Mouse (Mus musculus): ENCODE data around the gene Slc22a20.

Gene Slc22a20

DNA sequence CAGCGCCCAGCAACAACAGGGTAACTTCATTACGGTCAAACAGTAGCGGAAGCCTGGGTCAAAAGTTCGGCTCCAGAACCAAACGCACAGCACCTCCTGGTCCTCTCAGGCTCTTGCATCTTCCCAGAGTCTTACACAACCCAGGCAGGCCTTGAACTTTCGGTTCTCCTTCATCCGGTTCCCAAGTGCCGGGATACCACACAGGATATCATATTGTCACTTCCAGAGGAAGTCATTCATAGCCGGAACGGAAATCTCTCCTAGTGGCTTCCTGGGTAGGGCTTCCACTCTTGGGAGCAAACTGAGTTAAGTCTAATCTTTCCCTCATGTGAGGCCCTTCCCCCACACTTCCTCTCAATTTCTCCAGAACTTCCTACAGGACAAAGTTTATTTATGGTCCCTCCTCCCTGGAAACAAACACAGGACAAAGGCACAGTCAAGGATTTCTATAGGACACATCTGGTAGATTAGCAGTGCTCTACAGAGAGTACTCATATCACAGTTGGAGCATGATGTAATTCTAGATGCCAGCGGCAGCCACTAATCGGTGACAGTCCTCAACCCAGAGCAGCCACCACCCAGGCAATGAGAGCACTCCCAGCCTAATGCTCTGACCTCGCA, 33.8 kb downstream of the Slc22a20 start:
- no peak for DNase-seq (ENCODE audit: low spot score)

DNA sequence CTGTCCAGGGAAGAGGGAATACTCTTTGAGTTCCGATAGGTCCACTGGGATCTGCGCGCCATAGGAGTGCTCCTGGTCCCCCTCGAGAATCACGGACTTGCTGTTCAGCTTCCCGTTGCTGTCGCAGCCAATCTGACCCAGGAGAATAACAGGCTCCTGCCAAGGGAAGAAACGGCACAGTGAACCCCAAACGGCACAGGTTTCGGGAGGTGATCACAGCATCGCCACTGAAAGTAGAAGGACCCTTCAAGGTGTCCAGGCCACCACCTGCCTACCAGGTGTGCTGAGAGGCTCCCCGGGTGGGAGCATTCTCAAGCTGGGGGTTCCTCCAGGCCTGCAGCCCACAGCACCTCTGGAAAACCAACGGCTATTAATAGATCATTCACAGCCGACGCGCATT, 34.3 kb downstream of the Slc22a20 start:
- no peak for DNase-seq (ENCODE audit: low spot score)

- no peak for DNase-seq (ENCODE audit: low spot score)
These were observed 35.7 kb downstream of the Slc22a20 start for GRCm38 (mm10) chr19:5950218-5950617.

- no peak for DNase-seq (ENCODE audit: low spot score)
These were observed 40.1 kb downstream of the Slc22a20 start for GRCm38 (mm10) chr19:5945891-5946290.

GRCm38 (mm10) chr19:5945027-5945426, 40.9 kb downstream of the Slc22a20 start:
- DNase-seq (ENCODE audit: low spot score), result no peak

- DNase-seq (ENCODE audit: low spot score), result no peak
These were observed 41.8 kb downstream of the Slc22a20 start for GRCm38 (mm10) chr19:5944145-5944544.

- no peak for DNase-seq (ENCODE audit: low spot score)
These were observed 42.5 kb downstream of the Slc22a20 start for GRCm38 (mm10) chr19:5943404-5943803.

GRCm38 (mm10) chr19:5942581-5942980, 43.4 kb downstream of the Slc22a20 start:
- DNase-seq (ENCODE audit: low spot score), result no peak

GRCm38 (mm10) chr19:5940656-5941055, 45.3 kb downstream of the Slc22a20 start:
- no peak for DNase-seq (ENCODE audit: low spot score)

- DNase-seq (ENCODE audit: low spot score), result peak; percentile 63
These were observed 45.8 kb downstream of the Slc22a20 start for GRCm38 (mm10) chr19:5940173-5940572.

- no peak for DNase-seq (ENCODE audit: low spot score)
These were observed 46.2 kb downstream of the Slc22a20 start for GRCm38 (mm10) chr19:5939715-5940114.

DNA sequence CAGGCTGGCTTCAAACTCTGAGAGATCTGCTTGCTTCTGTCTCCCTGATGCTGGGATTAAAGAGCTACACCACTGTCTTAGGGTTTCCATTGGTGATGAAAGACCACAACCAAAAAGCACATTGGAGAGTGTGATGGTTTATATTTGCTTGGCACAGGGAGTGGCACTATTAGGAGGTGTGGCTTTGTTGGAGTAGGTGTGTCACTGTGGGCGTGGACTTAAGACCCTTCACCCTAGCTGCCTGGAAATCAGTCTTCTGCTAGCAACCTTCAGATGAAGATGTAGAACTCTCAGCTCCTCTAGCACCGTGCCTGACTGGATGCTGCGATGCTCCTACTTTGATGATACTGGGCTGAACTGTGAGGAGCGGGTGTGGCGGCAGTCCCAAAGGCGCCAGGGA, 47.4 kb downstream of the Slc22a20 start:
- no peak for DNase-seq (ENCODE audit: low spot score)

DNA sequence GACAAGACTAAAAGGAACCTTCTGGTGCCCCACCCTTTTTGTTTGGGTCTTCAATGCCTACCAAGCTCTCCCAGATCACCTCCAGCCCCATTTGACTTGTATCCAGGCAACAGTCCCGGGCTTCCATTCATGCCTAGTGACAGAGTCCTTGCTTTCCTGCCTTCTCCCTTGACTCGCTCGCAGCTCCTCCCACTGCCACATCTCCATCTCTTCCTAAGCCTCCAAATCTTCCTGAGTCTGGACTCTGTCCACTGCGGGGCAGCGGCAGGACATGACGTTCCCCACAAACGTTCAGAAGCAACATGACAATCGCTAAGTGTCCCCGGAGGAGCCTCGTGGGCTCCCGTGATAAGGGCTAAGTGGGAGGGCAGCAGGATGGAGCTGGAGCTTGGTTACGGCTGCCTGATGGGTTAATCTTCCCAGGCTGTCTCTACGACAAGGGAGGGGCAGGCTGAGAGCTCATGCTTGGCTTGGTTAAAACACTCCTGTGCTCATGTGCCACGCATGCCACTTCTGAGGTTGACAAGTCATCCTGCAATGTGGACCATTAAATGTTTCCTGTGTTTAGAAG, 48.0 kb downstream of the Slc22a20 start:
- no peak for DNase-seq (ENCODE audit: low spot score)

DNA sequence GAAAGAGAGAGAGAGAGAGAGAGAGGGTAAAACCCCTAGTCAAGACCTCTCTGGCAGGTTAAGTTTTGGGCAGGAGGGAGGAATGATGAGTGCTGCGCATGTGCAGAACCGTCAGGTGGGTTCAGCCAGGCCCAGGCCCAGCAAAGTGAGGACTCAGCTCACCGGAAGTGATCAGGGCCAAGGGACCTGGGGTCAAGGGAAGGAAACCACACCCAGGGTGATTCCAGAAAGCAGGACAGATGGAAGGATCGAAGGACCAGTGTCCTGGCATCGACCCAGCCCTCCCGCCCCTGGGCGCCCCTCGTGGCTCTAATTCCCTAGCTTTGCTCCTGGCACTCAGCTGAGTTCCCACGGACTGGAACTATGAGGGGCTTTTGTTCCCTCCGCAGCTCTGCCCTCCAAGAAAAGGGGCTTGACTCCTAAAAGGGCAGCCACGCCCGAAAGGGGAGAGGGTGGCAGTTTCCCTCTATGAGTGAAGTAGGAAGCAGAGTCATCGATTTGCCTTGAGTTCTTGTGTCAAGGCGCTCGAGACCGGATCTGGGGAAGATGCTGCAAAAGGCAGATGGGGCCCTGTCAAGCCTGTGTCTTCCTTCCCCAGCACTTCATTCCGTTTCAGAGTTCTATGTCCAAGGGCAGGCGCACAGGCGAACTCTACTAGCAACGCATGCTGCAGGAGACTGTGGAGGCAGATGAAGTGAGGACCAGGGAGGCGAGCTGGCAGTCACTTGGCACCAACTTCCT, 48.7 kb downstream of the Slc22a20 start:
- DNase-seq (ENCODE audit: low spot score), result no peak

DNA sequence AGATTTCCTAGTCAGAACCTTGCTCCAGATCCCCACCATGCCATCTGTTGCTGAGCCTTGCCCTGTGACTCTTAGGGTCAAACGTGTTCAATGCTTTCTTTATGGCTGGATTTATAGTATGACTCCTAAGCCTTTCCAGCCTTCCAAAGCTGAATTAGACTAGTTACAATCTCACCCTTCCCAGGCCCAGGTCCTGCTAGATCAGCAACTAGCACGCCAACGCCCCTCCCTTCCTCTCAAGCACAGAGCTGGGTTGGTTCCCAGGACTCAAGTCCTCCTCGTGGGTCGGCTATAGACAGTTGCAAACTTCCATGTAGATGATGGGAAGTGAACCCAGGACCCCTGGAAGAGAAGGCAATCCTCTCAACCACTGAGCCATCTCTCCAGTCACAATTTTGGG, 50.3 kb downstream of the Slc22a20 start:
- no peak for DNase-seq (ENCODE audit: low spot score)

DNA sequence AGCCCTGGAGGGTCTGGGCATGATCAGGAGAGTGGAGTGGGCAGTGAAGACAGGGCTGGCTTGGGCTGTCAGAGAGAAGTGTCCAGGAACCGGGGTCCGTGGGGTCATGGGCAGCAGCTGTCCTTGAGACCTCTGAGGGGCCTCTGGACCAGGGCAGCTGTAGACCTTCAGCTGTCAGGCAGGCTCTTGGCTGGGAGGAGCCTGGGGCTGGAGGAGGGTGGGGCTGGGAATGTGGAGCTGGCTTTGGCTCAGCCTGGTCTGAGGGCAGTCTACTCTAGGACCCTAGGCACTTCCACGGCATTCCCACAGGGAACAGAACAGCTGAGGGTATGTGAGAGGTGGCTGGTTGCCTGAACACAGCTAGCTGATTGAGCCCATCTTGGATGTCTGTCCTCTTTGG, 50.7 kb downstream of the Slc22a20 start:
- no peak for DNase-seq (ENCODE audit: low spot score)

- DNase-seq (ENCODE audit: low spot score), result no peak
These were observed 56.0 kb downstream of the Slc22a20 start for GRCm38 (mm10) chr19:5929634-5930596.

GRCm38 (mm10) chr19:5928546-5928945, 57.4 kb downstream of the Slc22a20 start:
- no peak for DNase-seq (ENCODE audit: low spot score)

- no peak for DNase-seq (ENCODE audit: low spot score)
These were observed 57.8 kb downstream of the Slc22a20 start for GRCm38 (mm10) chr19:5928104-5928503.

- DNase-seq (ENCODE audit: low spot score), result no peak
These were observed 58.4 kb downstream of the Slc22a20 start for GRCm38 (mm10) chr19:5927532-5927931.

GRCm38 (mm10) chr19:5927026-5927425, 58.9 kb downstream of the Slc22a20 start:
- no peak for DNase-seq (ENCODE audit: low spot score)

- no peak for DNase-seq (ENCODE audit: low spot score)
These were observed 60.6 kb downstream of the Slc22a20 start for GRCm38 (mm10) chr19:5925311-5925855.

Measured in ovary, adult 18-20 months (tissue).